Mouse (Mus musculus) ES-Bruce4 (cell line): ENCODE results near the gene Slc30a9.

ENCODE experiments used
- CTCF ChIP-seq: IDR thresholded peaks from one replicate; pipeline ENCODE4 v1.8.1; 2011; ENCODE audit warnings: low read depth, low read length
- POLR2A ChIP-seq: IDR thresholded peaks from one replicate; pipeline ENCODE4 v1.8.1; 2011; ENCODE audit warnings: low read length; ENCODE audit not compliant: insufficient read depth

DNA sequence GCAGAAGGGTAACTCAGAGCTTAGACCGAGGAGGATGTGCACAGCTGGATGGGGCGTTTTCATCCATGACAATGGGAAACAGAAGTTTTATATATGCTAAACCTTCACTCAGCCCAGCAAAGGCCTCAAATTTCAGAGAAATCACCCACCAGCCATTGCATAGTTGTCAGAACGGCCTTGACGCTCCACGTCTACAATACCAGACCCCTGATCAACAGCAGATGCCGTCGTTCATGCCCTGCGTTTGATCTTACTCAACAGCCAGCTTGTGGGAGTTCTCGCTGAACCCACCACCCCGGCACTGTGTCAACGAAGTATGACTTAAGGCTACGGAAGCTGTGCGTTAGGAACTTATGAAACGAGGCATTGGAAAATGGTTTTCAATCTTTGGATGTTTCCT, 90.4 kb downstream of the Slc30a9 start:
- TF ChIP-seq CTCF (no peak), POLR2A (no peak)
